Mouse (Mus musculus) adrenal gland (tissue): ENCODE data around the gene Gm42906.

Source experiments
- intact Hi-C: fragments of 180-260 bp; cut with DNase I; formaldehyde crosslinking; loops from one replicate; pipeline ENCODE4 v1.15.1; 2025

The Gm42906 gene

GRCm38 (mm10) chr5:151076917-151077316, 351.0 kb downstream of the Gm42906 start:
- intact Hi-C loops: no loop called here

- intact Hi-C loops: no loop called here
These were observed 353.7 kb downstream of the Gm42906 start for GRCm38 (mm10) chr5:151074282-151074681.

- intact Hi-C loops: no loop called here
These were observed 356.5 kb downstream of the Gm42906 start for GRCm38 (mm10) chr5:151071430-151071829.

GRCm38 (mm10) chr5:151070896-151071295, 357.1 kb downstream of the Gm42906 start:
- intact Hi-C loops: no loop called here

- intact Hi-C loops: no loop called here
These were observed 358.4 kb downstream of the Gm42906 start for GRCm38 (mm10) chr5:151069569-151069968.

DNA sequence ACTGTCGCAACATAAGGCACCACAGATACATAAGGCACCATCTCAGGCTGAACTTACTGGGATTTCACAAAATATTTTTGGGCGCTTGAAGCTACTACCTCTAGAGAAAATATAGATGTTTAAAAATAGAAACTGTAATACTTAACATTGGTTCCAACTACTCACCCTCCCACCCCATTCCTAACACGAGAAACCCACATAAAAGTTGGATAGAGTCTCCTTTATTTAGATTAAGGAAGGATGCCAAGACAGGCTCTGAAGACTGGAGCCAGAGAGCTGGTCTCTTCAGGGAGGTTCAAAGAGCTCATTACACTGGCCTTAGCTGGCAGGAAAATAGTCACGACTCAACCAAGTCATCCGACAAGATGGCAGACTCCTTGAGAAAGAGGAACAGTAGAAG, 361.9 kb downstream of the Gm42906 start:
- intact Hi-C loops: no loop called here

DNA sequence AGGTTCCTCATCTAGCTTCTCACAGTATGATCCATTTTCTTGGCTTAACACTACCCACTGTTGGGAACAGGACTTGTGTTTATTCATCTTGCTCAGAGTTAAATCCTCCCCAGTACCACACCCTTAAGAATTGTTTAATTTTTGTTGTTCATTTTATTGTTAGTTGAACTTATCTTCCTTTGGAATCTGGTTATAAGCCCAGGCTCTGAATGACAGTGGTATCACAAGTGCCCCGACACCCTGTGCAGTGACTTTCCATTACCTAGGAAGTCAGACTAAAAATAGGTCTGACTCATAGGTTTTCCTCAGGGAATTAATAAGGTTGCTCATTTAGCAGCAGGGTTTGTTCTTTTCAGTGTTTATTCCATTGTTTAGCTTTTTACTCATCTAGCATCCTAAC, 362.7 kb downstream of the Gm42906 start:
- intact Hi-C loops: no loop called here

GRCm38 (mm10) chr5:151061942-151062341, 366.0 kb downstream of the Gm42906 start:
- intact Hi-C loops: no loop called here

DNA sequence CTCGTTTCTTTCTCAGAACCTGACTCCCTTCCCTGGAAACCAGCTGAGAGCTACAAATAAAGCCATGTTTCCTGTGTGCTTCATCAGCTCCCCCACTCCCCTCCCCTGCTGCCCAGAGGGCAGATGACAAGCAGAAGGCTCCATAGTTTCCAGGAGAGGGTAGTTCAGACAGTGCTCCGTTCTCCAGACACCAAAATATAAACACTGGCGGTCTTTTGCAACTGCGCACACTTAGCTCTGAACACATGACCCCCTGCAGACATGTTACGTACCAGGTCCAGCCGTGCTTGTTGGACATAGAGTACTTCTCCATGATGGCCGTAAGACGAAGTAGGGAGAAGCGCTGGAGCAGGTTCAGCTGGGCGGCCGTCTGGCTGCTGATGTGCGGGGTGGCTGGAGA, 367.5 kb downstream of the Gm42906 start:
- intact Hi-C loops: no loop called here

DNA sequence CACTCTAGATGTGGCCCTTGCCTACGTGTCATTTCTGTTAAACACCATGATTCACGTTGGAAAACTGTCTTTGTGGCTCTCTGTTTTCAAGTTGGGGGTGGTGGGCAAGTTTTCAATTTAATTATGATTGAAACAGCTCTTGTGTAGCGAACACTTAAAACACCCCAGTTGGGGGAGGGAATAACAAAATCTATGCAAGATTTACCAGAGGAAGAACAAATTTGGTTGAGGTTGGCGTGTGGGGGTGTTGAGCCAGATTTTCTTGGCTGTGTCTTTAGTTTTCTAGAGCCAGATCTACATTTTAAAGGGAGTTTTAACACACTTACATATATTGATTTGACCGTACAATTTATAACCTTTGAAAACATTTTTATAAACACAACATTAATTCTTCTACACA, 368.2 kb downstream of the Gm42906 start:
- intact Hi-C loops: no loop called here

DNA sequence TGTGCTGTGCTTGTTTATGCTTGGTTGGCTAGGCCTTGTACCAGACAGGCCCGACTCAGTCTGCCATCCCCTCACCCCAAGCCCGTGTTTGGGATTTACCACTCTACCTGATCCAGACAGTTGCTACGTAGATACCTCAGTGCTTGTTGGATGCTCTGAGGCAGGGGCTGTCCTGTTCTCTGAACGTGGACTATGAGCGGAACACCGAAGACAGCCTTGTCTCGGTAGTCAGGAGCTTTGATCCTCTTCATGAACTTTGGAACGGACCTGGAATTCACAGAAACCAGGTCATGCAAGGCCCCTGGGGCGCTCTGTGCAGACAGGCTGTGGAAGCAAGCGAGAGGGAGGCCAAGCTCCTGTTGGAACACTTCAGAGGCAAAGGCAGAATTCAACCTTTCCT, 368.6 kb downstream of the Gm42906 start:
- intact Hi-C loops: no loop called here

DNA sequence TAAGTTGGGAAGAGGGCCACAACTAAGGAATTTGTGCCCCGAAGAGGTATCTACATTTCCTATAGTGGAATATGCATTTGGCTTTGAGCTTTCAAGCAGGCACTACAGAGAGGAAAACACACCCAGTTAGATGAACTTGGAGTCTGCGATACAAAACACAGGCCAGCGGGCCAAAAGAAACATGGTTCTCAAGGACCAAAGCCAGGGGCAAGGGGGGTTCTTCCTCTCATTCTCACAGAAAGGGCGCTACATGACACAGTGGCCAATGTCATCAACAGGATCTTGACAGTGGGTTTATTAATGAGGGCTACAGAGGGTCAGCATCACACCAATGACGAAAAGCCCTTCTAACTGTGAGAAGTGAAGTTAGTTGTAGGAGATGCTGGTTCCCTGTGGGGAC, 370.2 kb downstream of the Gm42906 start:
- intact Hi-C loops: no loop called here

DNA sequence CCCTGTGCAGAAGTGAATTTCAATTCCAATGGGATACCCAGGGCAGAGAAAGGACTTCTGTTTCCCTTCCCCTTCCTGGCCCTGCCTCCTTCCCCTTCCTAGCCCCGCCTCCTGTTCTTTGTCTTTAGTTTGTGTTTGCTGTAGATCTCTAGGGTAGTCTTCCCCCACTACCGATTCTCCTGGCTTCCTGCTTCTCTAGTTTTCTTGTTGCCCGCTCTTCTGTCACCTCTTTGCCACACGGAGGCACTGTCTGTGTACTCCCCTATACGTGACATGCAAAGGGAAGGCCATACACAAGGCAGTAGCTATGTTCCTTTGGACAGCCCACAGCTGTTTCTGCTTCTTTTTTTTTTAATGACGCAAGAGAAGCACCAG, 371.1 kb downstream of the Gm42906 start:
- intact Hi-C loops: no loop called here

DNA sequence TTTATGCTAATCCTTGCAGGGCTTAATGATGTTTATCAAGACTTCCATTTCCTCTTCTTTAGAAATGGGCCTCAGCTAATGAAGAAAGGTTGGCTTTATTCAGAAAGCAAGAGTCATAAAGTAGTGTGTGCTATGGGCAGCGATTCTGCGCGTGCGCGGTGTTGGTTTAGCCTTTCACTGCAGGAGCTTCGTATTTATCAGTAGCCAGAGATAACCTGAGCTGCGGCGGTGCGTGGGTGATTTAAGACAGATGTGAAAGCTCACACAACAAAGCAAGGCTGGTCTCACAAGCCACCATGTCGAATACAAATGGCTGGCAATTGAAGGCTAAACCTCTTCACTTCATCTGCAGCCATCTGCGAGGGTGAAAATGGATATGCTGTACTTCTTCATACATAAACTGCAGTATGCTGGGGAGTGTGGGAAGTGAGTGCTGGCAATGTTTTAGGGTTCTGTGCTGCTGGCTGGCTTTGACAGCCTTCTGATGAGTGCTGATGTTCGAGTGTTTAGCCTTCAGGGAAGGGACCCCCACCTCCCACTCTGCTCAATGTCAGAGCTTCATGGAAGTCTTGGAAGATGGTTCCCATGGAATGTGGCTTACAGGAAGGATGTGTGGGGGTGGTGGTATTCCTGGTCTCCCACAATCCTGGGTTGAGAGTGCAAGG, 371.6 kb downstream of the Gm42906 start:
- intact Hi-C loops: no loop called here

GRCm38 (mm10) chr5:151055426-151056090, 372.4 kb downstream of the Gm42906 start:
- intact Hi-C loops: no loop called here

DNA sequence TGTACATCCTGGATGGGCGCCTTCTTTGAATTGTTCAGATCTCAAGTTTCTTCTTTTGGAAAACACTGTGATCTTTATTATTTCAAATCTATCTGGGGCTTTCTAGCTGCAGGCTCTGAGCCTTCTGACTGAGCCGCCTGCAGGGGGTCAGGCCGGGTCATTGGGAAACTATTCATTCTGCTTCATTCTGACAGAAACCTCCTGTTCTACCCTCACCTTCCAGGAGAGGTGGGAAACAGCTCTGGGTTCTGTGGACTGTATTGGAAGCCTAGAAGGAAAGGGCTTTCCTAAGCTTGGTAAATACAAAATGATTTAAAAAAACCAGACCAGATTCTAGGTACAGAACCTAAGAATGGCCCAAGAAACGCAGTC, 373.2 kb downstream of the Gm42906 start:
- intact Hi-C loops: no loop called here

- intact Hi-C loops: no loop called here
These were observed 373.7 kb downstream of the Gm42906 start for GRCm38 (mm10) chr5:151054100-151054742.

- intact Hi-C loops: no loop called here
These were observed 374.8 kb downstream of the Gm42906 start for GRCm38 (mm10) chr5:151053190-151053589.

- intact Hi-C loops: no loop called here
These were observed 375.6 kb downstream of the Gm42906 start for GRCm38 (mm10) chr5:151052331-151052730.

DNA sequence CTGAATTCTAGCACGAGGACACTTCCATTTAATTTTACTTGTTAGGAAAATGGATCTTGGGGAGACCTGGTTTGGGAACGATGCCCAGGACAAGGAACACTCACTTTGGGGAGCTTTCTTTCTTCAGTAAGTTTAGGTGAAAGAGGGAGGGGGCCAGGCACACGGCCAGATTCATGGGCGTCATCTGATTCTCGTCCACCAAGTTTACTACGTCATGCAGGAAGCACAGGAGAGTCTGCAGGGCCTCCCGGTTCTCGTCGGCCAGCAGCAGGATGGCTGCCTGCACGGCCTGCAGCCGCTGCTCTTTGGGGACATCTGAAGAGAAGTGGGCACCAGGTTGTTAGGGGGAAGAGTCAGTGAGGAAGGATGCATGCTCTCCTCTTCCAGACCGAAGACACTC, 380.5 kb downstream of the Gm42906 start:
- intact Hi-C loops: no loop called here

GRCm38 (mm10) chr5:151046917-151047316, 381.0 kb downstream of the Gm42906 start:
- intact Hi-C loops: no loop called here

GRCm38 (mm10) chr5:151046131-151046530, 381.8 kb downstream of the Gm42906 start:
- intact Hi-C loops: no loop called here

GRCm38 (mm10) chr5:151042911-151043310, 385.1 kb downstream of the Gm42906 start:
- intact Hi-C loops: no loop called here
